Mouse (Mus musculus): Measurements from ENCODE around the gene Cox7a2l. TPM values are rescaled to one million over a fixed set of nuclear protein-coding genes. Genes with fewer than 3 reads are reported as not detected.

The Cox7a2l gene
- total RNA-seq, 4 experiments from 2014 or later: 306 to 336 (median 326) TPM

DNA sequence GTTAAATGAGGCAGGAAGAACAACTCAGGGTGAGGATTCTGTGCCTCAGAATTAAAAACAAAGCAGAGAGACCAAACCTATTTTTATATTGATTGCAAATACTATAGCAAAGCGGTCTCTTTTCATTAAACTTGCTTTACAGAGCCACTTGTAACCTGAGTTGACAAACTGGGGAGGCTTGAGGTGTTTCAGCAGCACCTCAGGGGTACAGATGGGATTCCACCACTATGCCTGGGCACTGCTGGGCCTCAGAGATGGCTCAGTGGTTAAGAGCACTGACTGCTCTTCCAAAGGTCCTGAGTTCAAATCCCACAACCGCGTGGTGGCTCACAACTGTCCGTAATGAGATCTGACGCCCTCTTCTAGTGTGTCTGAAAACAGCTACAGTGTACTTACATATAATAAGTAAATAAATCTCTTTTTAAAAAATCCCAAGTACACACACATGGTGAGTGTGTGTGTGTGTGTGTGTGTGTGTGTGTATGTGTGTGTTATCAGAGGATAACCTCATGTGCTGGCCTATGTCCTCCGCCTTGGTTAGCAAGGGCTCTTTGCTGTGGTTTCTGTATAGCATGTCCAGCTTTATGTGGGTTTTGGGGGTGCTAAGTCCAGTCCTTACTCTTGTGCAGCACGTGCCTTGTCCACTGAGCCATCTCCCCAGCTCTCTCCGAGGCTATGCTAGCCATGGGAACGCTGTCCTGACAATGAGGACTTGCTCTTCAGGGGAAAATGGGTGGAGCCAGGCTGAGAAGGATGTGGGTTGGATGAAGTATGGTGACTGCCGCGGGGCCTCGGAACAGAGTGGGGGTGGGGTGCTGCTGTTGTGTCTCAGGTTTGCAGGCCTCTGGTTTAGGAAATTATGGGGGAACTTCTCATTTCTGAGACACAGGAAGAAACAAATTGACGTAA, 9.7 kb upstream of the Cox7a2l start:
- peak; percentile 35 for DNase-seq (ENCODE audit: low spot score)

DNA sequence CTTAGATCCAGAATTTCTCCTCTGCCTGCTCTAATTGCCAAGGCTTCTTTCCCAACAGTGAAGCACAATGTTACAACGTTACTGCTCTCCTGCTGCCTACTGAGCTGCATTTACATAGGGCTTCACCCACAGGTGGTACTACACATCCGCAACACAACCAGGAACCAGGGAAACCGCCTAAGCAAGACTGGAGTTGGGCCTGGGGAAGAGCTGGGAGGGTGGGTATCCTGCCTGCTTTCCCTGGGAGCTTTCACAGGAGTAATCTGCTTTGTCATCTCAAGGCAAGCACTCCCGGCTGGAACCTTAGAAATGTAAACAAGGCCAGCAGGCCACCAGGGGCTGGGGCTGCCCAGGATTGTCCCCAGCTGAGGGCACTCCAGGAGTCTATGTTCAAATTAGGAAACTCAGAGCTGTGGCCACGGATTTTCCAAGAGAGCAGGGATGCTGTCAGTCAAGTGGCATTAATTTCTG, 9.0 kb upstream of the Cox7a2l start:
- DNase-seq (ENCODE audit: low spot score): no peak

DNA sequence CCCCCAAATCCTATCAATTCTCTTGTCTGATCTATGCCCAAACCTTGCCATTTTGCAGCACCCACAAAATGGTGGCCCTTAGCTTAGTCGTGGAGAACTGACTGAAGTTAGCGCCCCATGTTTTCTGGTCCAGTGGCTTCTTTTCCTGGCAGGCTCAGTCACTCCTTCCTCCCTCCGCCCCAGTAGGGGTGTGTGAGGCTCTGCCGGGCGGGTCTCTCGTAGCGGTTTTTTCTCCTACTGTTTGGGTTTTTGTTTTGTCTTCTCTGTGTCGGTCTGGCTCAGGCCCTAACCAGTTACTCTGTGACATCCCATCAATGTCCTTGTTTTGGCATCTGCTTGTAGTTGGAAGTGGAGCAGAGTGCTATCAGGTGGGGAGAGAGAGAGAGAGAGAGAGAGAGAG, 8.5 kb upstream of the Cox7a2l start:
- DNase-seq (ENCODE audit: low spot score): no peak

DNA sequence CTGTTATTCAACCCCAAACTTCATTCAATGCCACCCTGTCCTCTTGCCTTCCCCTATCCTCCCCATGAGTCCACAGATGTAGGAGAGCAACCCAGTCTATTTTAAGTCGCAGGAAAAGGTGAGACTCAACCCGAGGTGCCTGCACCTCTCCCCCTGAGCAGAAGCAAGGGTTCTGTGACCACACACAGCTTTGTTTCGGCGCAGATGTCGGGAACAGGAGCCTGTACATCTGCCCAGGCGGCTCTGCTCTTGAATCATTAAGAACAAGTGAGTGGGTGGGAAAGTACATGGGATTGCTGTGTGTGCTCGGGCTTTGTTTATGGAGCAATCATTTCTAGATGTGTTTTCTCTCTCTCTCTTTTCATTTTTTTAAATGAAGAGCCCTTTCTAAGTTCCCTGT, 7.6 kb upstream of the Cox7a2l start:
- no peak for DNase-seq (ENCODE audit: low spot score)

DNA sequence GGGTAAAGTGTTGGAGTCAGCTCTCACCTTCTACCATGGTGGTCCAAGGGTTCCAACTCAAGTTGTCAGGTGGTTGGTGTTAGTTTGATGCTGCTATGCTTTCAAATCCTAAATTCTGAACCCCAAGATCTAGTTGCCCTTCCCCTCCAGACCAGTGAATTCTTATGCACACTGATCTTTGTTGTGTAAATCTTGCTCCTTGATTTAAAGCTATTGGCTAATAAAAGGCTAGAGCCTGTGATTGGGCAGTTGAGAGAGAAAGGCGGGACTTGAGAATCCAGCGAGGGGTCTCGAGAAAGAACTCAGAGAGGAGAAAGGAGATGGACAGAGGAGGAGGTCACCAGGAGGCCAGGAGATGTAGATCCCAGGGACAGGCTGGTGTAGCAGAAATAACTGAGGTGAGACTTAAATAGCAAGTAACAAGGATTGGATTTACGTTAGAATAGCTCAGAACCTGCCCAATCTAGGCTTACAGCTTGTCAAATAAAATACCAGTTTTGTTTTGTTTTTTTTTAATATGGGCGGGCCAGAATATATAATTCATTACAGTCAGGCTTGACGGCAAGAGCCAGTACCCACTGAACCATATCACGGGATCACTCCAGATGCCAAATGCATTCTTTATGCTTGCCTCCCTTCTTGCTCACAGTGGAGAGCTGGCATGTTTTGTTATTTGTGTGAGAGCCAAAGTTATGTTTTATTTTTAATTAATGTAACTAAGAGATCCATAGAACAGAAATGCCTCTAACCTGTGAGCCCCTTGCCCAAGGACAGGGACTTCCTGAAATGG, 5.7 kb upstream of the Cox7a2l start:
- no peak for DNase-seq (ENCODE audit: low spot score)

DNA sequence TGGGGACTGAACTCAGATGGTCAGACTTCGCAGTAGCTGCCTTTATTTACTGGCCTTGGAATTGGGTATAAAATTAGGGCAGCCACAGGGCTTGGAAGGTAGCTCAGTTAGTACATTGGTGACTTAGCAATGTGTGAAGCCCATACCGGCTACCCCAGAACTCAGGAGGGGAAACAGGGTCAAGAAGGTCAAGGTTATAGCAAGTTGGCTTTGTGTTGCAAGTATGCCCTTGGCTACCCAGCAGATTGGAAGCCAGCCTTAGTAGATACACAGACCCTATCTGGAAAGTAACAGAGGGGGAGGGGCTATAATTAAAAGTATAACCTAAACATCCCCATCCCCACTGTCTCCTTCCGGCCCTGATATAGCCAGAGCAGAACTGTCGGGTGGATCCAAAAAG, 4.8 kb upstream of the Cox7a2l start:
- DNase-seq (ENCODE audit: low spot score): no peak

DNA sequence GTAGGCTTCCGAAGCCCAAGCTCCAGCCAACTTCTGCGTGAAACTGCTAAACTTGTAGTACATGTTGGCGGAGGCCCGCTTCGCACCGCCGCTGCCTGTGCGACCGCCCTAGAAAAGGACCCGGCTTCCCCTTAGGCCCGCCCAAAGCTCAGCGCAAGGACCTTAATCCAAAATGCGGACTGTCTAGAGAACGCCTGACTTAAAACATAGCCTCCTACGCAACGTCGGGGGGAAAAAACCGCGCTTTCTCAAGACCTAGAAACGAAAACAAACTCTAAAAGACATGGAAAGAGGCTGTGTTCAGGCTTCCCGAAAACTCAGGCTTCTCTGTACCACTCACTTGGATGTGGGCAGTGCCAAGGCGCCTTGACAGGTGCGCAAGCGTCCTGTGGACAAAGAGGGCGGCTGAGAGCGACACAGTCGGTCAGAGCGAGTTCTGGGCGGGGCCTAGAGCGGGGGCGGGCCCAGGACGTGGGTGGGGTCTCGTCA, 2.9 kb downstream of the Cox7a2l start:
- DNase-seq (ENCODE audit: low spot score): peak; percentile 92

DNA sequence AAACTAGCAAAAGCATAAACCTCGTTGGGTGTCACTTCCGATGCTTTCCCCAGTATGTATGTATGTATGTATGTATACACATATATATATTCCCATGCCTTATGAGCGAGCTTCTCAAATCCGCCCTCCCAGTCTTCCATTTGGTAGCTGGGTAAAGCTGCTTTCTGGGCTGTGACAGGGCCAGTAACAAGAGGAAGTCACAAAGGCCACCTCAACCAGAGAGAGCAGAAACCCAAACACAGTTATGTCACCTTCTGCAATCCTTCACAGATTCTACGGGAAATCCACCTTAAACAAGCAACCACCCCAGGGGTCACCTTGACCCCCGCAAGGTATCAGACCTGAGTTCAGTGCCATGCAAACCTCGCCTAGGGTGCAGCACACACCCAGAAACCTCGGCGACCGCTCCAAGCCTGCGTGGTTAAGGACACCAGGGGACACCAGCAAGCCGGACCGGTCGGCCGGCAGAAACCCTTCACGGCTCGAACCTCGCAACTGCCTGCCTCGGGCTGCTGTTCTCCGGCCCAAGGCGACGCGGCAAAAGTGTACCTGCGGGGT, 3.4 kb downstream of the Cox7a2l start:
- no peak for DNase-seq (ENCODE audit: low spot score)

DNA sequence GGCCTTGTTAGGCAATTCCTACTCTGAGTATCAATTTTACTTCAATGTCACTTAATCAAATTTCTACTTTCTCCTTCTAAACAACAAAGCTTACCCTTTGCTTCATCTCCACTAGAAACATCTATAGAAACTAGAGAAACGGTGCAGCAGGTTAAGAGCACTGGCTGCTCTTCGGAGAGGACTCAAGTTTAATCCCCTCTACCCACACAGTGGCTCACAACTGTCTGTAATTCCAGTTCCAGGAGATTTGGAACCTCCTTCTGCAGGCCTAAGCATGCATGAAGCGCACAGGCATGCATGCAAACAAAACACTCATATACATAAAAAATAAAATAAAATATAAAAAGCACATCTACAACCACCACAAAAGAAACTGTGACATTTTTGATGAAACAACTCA, 5.0 kb downstream of the Cox7a2l start:
- DNase-seq (ENCODE audit: low spot score): no peak

DNA sequence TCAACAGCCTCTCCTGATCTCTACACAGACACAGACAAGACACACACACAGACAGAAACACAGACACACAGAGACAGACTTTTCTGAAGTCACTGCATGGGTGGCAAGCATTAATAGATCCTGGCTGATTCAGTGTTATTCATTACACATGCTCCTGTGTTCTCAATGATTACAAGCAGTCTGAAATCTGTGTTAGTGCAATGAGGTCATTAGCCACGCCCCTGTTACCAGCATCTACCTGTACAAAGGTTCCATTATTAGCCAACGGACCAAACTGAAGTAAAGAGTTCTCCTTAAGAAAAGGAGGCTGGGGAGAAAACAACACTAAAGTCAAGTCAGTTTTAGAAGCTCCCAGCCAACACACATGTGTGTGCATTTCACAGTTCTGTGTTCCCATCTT, 13.4 kb downstream of the Cox7a2l start:
- no peak for DNase-seq (ENCODE audit: low spot score)

DNA sequence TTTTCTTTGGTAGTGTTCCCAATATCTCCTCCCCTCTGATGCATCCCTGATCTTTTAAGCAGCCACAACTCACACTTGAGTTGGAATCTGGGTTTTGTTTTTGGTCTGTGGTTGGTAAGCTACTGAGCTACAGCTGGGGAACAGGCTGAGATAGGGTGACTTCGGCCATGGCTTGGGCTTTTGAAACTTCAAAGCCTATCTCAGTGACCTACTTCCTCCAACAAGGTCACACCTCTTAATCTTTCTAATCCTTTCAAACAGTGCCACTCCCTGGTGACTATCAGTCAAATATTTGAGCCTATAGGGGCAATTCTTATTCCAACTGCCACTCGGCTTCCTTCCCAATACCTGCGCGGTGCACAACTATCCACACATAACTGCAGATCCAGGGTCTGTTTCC, 17.4 kb downstream of the Cox7a2l start:
- DNase-seq (ENCODE audit: low spot score): no peak

DNA sequence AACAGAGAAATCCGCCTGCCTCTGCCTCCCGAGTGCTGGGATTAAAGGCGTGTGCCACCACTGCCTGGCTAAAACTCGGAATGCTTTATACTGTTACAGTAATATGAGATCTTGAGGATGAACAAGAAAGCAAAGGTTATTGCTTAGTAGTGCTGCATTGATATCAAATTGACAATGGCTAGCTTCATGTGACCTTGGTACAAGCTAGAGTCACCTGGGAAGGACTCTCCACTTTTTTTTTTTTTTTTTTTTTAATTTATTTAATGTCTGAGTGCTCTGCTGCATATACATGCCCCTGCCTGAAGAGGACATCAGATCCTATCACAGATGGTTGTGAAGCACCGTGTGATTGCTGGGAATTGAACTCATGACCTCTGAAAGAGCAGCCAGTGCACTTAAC, 18.2 kb downstream of the Cox7a2l start:
- no peak for DNase-seq (ENCODE audit: low spot score)

DNA sequence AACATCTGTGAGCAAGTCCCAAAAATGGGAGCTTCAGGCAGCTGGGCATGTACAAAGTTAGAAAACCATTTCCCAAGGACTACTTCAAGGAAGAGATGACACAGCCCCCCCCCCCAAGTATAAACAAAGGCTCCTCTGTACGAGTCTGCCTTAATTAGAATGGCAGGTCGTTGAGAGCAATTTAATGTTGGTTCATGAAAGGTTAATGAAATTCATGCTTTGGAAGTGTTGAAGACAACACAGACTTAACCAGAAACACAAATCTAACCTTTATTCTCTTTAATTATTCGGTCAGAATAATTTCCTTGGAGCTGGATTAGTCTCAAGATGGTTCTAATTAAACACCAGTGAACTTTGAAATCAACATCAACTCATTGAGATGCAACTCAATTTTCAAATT, 29.4 kb downstream of the Cox7a2l start:
- DNase-seq (ENCODE audit: low spot score): no peak

DNA sequence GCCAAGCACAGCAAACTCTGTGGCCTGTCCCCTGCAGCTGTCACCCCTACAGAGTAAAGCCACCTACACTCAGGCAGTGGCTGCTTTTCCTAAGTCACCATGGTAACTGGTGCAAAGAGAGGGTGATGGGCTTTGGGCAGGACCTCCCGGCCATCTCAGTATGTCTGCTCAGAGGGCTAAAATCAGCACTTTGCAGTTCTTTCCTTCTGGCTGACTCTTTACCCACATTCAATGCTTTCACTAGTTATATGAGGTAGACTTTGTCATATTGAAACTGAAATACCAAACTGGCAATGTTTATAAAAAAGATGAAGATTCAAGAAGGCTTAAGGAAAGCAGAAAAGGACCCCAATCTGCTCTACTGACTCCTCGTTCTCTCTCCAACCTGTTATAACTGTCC, 33.3 kb downstream of the Cox7a2l start:
- no peak for DNase-seq (ENCODE audit: low spot score)

DNA sequence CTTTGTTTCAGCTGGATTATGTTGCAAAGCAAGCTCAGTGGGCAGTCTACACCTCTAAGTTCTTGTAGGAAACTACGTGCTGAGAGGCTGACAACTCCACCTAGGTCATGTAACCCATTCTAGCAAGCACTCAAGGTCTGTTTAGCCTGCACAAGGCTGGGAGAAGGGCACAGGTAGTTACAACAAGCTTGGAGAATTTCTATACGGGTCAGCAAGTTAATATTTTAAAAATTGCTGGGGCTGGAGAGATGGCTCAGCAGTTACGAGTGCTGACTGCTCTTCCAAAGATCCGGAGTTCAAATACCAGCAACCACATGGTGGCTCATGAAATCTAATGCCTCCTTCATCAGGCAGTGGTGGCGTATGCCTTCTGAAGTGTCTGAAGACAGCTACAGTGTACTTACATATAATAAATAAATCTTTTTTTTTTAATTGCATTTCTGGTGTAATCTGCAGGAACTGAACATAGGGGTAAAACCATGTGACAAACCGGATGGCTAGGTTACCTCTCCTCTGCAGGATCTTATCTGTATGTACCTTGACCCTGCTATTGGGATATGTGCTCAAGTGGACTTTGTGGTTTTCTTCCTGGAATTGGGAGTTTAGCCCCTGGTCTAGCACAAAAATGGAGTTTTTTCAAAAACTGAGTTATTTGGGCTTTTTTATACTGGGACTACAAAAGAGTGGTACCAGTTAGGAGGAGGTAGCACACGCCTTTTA, 34.2 kb downstream of the Cox7a2l start:
- no peak for DNase-seq (ENCODE audit: low spot score)

DNA sequence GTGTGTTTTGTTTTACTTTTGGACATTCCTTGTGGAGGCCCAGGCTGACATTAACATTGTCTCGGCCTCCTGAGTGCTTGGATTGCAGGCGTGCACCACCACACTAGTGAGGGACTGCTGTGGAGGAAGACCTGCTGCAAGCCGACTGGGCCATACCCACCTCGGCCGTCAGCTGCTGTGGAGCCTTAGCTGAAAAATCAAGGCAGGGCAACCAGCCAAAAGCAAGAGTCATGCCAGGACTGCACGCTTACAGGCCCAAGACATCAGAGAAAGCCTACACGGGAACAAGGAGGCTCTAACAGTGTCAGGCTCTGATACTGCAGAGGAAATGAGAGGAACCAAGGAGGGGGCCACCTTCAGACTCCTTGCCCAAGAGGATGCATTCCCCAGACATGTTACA, 35.6 kb downstream of the Cox7a2l start:
- no peak for DNase-seq (ENCODE audit: low spot score)

DNA sequence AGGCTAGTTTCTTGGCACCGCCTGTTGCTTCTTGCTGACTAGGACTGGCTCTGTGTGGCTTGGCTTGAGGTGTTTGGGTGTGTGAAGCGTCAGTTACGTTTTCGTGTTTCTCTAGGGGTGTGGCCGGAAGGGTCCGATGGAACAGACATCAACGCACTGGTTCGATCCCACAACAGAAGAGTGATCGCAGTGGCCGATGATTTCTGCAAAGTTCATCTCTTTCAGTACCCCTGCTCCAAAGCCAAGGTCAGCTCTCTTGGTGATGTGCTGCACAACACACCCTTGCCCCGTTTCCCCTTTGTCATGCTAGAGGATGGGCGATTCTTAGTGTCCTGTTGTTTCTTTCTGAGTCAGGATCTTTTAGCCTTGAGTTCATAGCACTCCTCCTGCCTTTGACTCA, 40.0 kb downstream of the Cox7a2l start:
- no peak for DNase-seq (ENCODE audit: low spot score)

DNA sequence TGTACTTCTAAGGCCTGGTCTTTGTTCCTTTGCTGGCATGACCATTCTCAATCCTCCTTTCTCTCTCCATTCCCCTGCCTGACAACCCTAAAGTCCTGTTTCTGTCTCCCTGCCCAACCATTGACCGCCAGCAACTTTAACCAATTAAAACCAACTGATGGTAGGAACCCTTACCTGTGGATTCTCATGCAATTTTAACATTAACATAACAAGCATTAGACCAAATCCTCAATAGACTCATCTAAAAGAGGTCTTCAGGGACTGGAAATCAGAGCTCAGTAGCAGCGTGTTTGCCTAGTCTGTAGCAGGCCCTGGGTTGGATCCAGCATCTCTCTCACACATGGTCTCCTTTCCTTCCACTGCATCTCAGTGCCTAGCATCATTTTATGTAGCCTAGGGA, 47.5 kb downstream of the Cox7a2l start:
- no peak for DNase-seq (ENCODE audit: low spot score)

DNA sequence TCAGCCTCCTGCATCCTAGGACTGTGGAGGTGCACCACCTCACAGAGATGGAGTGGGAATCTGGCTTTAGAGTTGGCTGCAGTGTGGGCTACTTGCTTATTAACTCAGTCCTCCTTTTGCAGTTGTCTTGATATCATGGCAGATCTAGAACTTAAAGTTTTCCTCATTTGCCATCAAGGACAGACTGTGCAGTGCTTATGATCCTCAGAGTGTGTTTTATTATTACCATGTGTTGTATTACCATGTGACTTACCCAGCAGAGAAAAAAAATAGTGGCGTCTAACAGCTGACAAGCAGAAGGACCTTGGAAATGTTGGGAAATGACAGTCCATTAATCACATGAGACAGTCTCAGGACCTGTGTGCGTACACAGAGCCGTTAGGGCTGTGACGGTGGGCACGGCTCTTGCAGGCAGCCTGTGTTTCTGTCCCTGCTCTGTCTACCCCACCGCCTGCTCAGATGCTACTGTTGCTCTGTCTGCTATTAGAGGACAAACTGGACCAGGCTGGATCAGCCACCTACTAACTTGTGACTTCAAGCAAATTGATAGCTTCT, 50.4 kb downstream of the Cox7a2l start:
- DNase-seq (ENCODE audit: low spot score): no peak

DNA sequence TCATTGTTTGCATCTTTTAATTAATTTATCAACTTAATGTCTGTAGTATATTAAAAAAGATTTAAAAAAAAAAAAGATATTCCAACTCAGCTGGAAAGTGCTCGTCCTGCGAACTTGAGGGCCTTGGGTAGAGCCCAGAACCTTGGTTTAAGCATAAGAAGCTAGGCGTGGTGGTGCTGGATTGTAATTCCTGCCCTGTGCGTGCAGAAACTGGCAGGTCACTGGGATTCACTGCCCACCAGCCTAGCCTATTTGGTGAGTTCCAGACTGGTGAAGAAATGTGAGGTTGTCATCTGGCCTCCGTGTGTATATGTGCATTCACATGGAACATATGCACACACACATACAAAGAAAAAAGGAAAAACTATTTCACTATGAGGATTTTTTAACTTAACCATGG, 51.2 kb downstream of the Cox7a2l start:
- DNase-seq (ENCODE audit: low spot score): no peak

DNA sequence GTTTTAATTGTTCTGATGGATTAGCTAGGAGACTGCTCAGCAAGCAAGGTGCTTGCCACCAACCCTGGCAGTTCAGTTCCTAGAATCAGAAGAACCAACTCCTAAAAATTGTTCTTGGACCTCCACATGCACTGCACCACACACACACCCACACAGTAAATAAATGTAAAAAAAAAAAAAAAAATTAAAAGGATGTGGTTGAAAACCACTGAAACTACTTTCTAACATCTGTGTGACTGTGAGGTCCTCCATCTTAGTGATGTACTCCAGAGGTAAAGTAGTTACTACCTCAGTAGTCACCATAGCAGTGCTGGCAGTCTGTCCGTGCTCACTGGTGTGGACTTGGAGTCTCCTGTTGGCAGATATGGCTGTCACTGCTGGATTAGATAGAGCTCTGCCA, 59.9 kb downstream of the Cox7a2l start:
- no peak for DNase-seq (ENCODE audit: low spot score)

All from heart, adult 8-10 months (tissue).